ENCODE assay signal across 8 mouse cellular contexts in the genomic region with DNA sequence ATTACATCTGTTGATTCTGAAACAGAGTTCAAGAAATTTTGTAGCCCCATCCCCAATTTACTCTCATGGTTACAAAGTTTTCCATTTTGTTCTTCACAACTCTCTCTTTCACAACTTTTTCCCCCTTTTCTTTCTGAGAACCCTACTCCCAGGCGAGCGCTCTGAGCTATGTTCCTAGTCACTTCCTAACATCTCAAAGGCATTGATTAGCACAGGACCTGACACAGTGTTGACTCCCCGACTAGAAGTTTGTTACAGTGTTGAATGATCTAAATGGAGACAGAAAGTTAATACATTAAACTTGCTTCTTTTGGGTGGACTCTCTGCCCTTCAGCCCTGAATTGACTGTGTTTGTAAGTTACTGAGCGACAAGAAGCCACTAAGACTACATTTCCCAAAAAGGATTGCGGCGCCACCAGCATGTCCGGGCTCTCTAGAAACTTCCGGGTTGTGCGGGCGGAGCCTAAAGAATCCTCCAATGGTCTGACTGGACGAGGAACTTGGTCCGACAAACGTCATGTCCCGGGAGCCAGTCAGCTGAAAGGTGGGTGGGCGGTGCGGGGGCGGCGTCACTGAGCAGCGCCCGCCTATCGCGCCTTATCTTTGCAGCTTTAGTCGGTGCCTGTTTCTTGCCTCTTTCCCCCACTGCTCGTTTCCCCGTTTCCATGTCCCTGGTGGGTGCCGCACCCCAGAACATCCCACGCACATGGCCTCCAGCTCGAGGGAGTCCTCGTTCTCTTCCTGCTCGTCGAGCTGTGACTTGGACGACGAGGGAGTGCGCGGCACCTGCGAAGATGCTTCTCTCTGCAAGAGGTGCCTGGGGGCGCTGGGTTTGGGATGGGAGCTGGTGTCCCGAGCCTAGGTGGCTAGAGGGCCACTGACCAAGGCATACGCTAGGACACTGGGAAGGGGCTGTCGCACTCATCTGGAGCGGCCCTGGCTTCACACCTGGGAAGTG. TPM values are rescaled to one million over a fixed set of nuclear protein-coding genes. Genes with fewer than 3 reads are reported as not detected.
A peak's percentile ranks its signal among the peaks of the same experiment; 100 is the strongest.
DNase-seq lines count a peak whose midpoint lies in the region; ATAC-seq lines count a peak whose summit lies in the region.

No protein-coding gene starts in this region.

- DNase-seq in adipocyte (ENCODE audit: low spot score), result peak; percentile 95
- DNase-seq in embryo, embryonic 10 days (ENCODE audit: low spot score), result peak; percentile 96
- DNase-seq in gastrocnemius, postnatal 10 days, result peak; percentile 86
- peak; percentile 98 for DNase-seq in induced T-regulatory cell, adult 2 months (ENCODE audit: low read depth)
- DNase-seq in left cerebral cortex, adult 9 months (ENCODE audit: low spot score in 2 of 2), result peak; percentile 94 to 97
- DNase-seq in right cerebral cortex, postnatal 14 days, result peak; percentile 93
- DNase-seq in urinary bladder, postnatal 36 days (ENCODE audit: low spot score in 2 of 2), result peak; percentile 86 to 95

- ATAC-seq in megakaryocyte progenitor cell, adult 5-6 weeks (replicated peaks; ENCODE audit: poor library complexity), result peak; percentile 96

RNA-seq across cellular contexts. Expression of a gene that starts 8.0 kb away (rescaled TPM):
- total RNA-seq in gastrocnemius, postnatal 10 days (2021), result 10 to 100 TPM; 18.6 to 31.9 TPM
- 79.4 and 85.9 TPM in 2 replicates for total RNA-seq in megakaryocyte progenitor cell, adult 5-6 weeks (2015)
- total RNA-seq in megakaryocyte progenitor cell, adult 5-6 weeks (2017), result 23.2 and 26.7 TPM in 2 replicates

RNA-seq across cellular contexts. Expression of a gene that starts 8.1 kb away (rescaled TPM):
- total RNA-seq in gastrocnemius, postnatal 10 days (2021), result 10 to 100 TPM; 29.4 to 29.7 TPM
- 35.9 and 43.6 TPM in 2 replicates for total RNA-seq in megakaryocyte progenitor cell, adult 5-6 weeks (2015)
- 45.4 and 48.0 TPM in 2 replicates for total RNA-seq in megakaryocyte progenitor cell, adult 5-6 weeks (2017)

Comparison
In these comparisons a context has a peak if more than half of its experiments do, and no peak if none do; other contexts are left out.
1. Peak in every context shown above with its lines: DNase-seq and ATAC-seq.